12 mouse cellular contexts compared by ENCODE assay signal in genomic region chr9:111571619-111572018, GRCm38 (mm10).
DNase-seq lines count a peak whose midpoint lies in the region; ATAC-seq and TF ChIP-seq lines count a peak whose summit lies in the region.
"Had no signal": no experiment of that assay in that cellular context is flagged by ENCODE, and none has a peak within 500 bp of the region (broad histone marks: within the 10 kb centered on the region; RNA-seq: fewer than 3 reads in every experiment).

No protein-coding gene starts in this region.

- H3K4me1 ChIP-seq in heart, embryonic 12.5 days (replicated peaks): no peaks in the 10 kb centered on the region
- H3K4me1 ChIP-seq in lung, embryonic 14.5 days (ENCODE audit: insufficient read depth): no peaks in the 10 kb centered on the region
- no peaks in the 10 kb centered on the region for H3K4me1 ChIP-seq in liver, embryonic 14.5 days (replicated peaks; ENCODE audit: control insufficient read depth in 2 of 2, insufficient read depth in 2 of 2, low read length in 1 of 2)
- H3K4me1 ChIP-seq: embryonic facial prominence, embryonic 12.5 days; stomach, embryonic 15.5 days had no signal

- no peak overlapping the region for H3K4me3 ChIP-seq in heart, embryonic 12.5 days
- no peak overlapping the region for H3K4me3 ChIP-seq in lung, embryonic 14.5 days (ENCODE audit: low read depth, low read length)
- no peak overlapping the region for H3K4me3 ChIP-seq in liver, embryonic 14.5 days (ENCODE audit: insufficient read depth in 1 of 2, low read depth in 2 of 2, low read length in 2 of 2)
- H3K4me3 ChIP-seq: embryonic facial prominence, embryonic 12.5 days; limb, embryonic 13.5 days; midbrain, embryonic 13.5 days; stomach, embryonic 15.5 days had no signal

- no peaks in the 10 kb centered on the region for H3K9me3 ChIP-seq in heart, embryonic 12.5 days (replicated peaks)
- H3K9me3 ChIP-seq in lung, embryonic 14.5 days (ENCODE audit: low read depth, low read length): no peaks in the 10 kb centered on the region
- no peaks in the 10 kb centered on the region for H3K9me3 ChIP-seq in liver, embryonic 14.5 days (ENCODE audit: control insufficient read depth, low read length)
- H3K9me3 ChIP-seq: embryonic facial prominence, embryonic 12.5 days; limb, embryonic 13.5 days; midbrain, embryonic 13.5 days; stomach, embryonic 15.5 days had no signal

- no peak for ATAC-seq in heart, embryonic 12.5 days (ENCODE audit: insufficient number of reproducible peaks, low FRiP score)
- ATAC-seq in lung, embryonic 14.5 days (ENCODE audit: insufficient read depth): no peak
- no peak for ATAC-seq in liver, embryonic 14.5 days (ENCODE audit: insufficient read depth)
- ATAC-seq in activated CD4-positive, CD25-positive, alpha-beta regulatory T cell, adult 4 months: no peak
- ATAC-seq: midbrain, embryonic 13.5 days had no signal

- no peak overlapping the region for H3K9ac ChIP-seq in heart, embryonic 12.5 days
- H3K9ac ChIP-seq in lung, embryonic 14.5 days: no peak overlapping the region
- H3K9ac ChIP-seq in liver, embryonic 14.5 days (replicated peaks): no peak overlapping the region
- H3K9ac ChIP-seq: embryonic facial prominence, embryonic 12.5 days; limb, embryonic 13.5 days; midbrain, embryonic 13.5 days; stomach, embryonic 15.5 days had no signal

- H3K4me2 ChIP-seq in heart, embryonic 12.5 days: no peak overlapping the region
- no peak overlapping the region for H3K4me2 ChIP-seq in lung, embryonic 14.5 days
- H3K4me2 ChIP-seq in liver, embryonic 14.5 days (ENCODE audit: low read depth): no peak overlapping the region
- H3K4me2 ChIP-seq: embryonic facial prominence, embryonic 12.5 days; limb, embryonic 13.5 days; midbrain, embryonic 13.5 days; stomach, embryonic 15.5 days had no signal

- peak; percentile 55 for DNase-seq in heart, adult 11 months
- DNase-seq in lung, embryonic 14.5 days: peak; percentile 21
- no peak for DNase-seq in lung, postnatal 14 days
- DNase-seq in R1 (ENCODE audit: low read depth, low spot score): peak; percentile 70
- DNase-seq in liver, embryonic 14.5 days (ENCODE audit: low read depth in 3 of 3, low spot score in 3 of 3): no peak
- DNase-seq in thymus, adult 18-20 months: no peak

- H3K27me3 ChIP-seq in heart, embryonic 12.5 days (replicated peaks): no peaks in the 10 kb centered on the region
- H3K27me3 ChIP-seq in lung, embryonic 14.5 days (ENCODE audit: insufficient read depth, low read length): no peaks in the 10 kb centered on the region
- H3K27me3 ChIP-seq in liver, embryonic 14.5 days (ENCODE audit: control insufficient read depth, insufficient read depth, low read length): no peaks in the 10 kb centered on the region
- H3K27me3 ChIP-seq: embryonic facial prominence, embryonic 12.5 days; limb, embryonic 13.5 days; midbrain, embryonic 13.5 days; stomach, embryonic 15.5 days had no signal

- TF ChIP-seq EP300 in liver, embryonic 14.5 days (IDR thresholded peaks at IDR 0.05; ENCODE audit: low read depth): no peak

- H3K27ac ChIP-seq in heart, embryonic 12.5 days (ENCODE audit: poor library complexity, severe bottlenecking): no peak overlapping the region
- H3K27ac ChIP-seq in lung, embryonic 14.5 days (ENCODE audit: low read depth): no peak overlapping the region
- no peak overlapping the region for H3K27ac ChIP-seq in liver, embryonic 14.5 days
- H3K27ac ChIP-seq: embryonic facial prominence, embryonic 12.5 days; limb, embryonic 13.5 days; midbrain, embryonic 13.5 days; stomach, embryonic 15.5 days had no signal

- no peaks in the 10 kb centered on the region for H3K36me3 ChIP-seq in heart, embryonic 12.5 days
- H3K36me3 ChIP-seq in lung, embryonic 14.5 days (ENCODE audit: insufficient read depth): no peaks in the 10 kb centered on the region
- no peaks in the 10 kb centered on the region for H3K36me3 ChIP-seq in liver, embryonic 14.5 days (replicated peaks; ENCODE audit: control insufficient read depth, insufficient read depth, low read depth)
- H3K36me3 ChIP-seq: embryonic facial prominence, embryonic 12.5 days; limb, embryonic 13.5 days; midbrain, embryonic 13.5 days; stomach, embryonic 15.5 days had no signal

- 70% methylated on average over 5 of the region's 5 CpGs for WGBS in heart, embryonic 12.5 days
- WGBS in lung, embryonic 14.5 days: 70% methylated on average over 5 of the region's 5 CpGs
- 40% methylated on average over 5 of the region's 5 CpGs for WGBS in liver, embryonic 14.5 days (ENCODE audit: insufficient replicate concordance)

- TF ChIP-seq CTCF in lung, embryonic 14.5 days (IDR thresholded peaks at IDR 0.05; ENCODE audit: low read depth): no peak
- TF ChIP-seq CTCF in liver, embryonic 14.5 days (IDR thresholded peaks at IDR 0.05; ENCODE audit: low read depth): 0 out of 2 replicates have a peak, but pooled peaks have one; percentile 19

Comparison
In these comparisons a context has a peak if more than half of its experiments do, and no peak if none do; other contexts are left out.
1. DNase-seq: peak in heart, adult 11 months (single experiment), lung, embryonic 14.5 days (single experiment) and R1 (single experiment); none in lung, postnatal 14 days (single experiment), liver, embryonic 14.5 days (0 of 3) and thymus, adult 18-20 months (0 of 2).